Mouse (Mus musculus) lung, embryonic 16.5 days (tissue): Measurements from ENCODE around the gene Dcaf8. TPM values are rescaled to one million over a fixed set of nuclear protein-coding genes. Genes with fewer than 3 reads are reported as not detected.

ENCODE experiments used
- ATAC-seq: fragments of 200-750 bp; cut with Nextera tagmentation; 2 replicates; pipeline ENCODE4 v1.8.0; 2017; ENCODE audit warnings: low read depth, mild to moderate bottlenecking, moderate library complexity
- H3K27ac ChIP-seq: fragments of 300-500 bp; sonication (generic); 2 replicates; pipeline ENCODE4 v1.5.1; 2014; ENCODE audit warnings: mild to moderate bottlenecking, control low read depth, low read length
- H3K27me3 ChIP-seq: fragments of 300-500 bp; sonication (generic); 2 replicates; pipeline ENCODE4 v1.6.1; 2014; ENCODE audit warnings: low read depth, low read length, mixed read lengths; ENCODE audit not compliant: control insufficient read depth, insufficient read depth
- H3K36me3 ChIP-seq: fragments of 300-500 bp; sonication (generic); 2 replicates; pipeline ENCODE4 v1.6.1; 2014; ENCODE audit warnings: low read length; ENCODE audit not compliant: control insufficient read depth, insufficient read depth
- H3K4me1 ChIP-seq: fragments of 300-500 bp; sonication (generic); replicated peaks from 2 replicates; pipeline ENCODE4 v1.6.1; 2014; ENCODE audit warnings: low read length, mixed read lengths; ENCODE audit not compliant: control insufficient read depth, insufficient read depth
- H3K4me2 ChIP-seq: fragments of 300-500 bp; sonication (generic); 2 replicates; pipeline ENCODE4 v1.6.1; 2014; ENCODE audit warnings: low read depth, low read length, control low read depth
- H3K4me3 ChIP-seq: fragments of 300-500 bp; sonication (generic); 2 replicates; pipeline ENCODE4 v1.5.1; 2014; ENCODE audit warnings: mild to moderate bottlenecking, low read length, control low read depth
- H3K9ac ChIP-seq: fragments of 300-500 bp; sonication (generic); 2 replicates; pipeline ENCODE4 v1.6.1; 2014; ENCODE audit warnings: low read length, control low read depth
- H3K9me3 ChIP-seq: fragments of 300-500 bp; sonication (generic); 2 replicates; pipeline ENCODE4 v1.6.1; 2016; ENCODE audit warnings: low read length; ENCODE audit not compliant: control insufficient read depth
- WGBS: fragments of 180-500 bp; shearing (Covaris S2); extraction: QIAGEN DNeasy Blood & Tissue Kit; methylation state at CpG from one replicate; pipeline ENCODE4 v1.1.7; 2014; 5-methylcytosine and 5-hydroxymethylcytosine counted together
- polyA plus RNA-seq: library from polyadenylated mRNA; unstranded; fragments of >200 nt; fragmentation: Nextera tagmentation; extraction: Ambion mirVana; gene quantifications from 2 replicates; pipeline ENCODE4 v1.2.1, GENCODE M21; 2015

Dcaf8 gene
- polyA plus RNA-seq, 1 experiment from 2014 or later: 133 TPM

DNA sequence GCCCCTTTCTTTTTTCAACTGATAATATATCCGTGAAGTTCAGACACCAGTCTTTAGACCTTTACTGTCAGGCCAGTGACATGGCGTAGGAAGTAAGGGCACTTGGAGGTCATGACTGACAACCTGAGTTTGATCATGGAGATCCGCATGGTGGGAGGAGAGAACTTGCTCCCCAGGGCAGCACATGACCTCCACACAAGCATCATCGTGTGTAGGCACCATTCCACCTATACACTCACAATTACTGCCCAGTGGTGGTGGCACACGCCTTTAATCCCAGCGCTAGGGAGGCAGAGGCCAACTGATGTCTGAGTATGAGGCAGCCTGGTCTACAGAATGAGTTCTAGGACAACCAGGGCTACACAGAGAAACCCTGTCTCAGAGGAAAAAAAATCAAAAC is 23.3 kb upstream of the Dcaf8 start:
- no peaks in the 10 kb centered on the region for H3K27me3 ChIP-seq
- peaks cover 40% of the 10 kb centered on the region for H3K36me3 ChIP-seq
- 75% methylated on average over 6 of the region's 6 CpGs for WGBS
- no peak overlapping the region for H3K9ac ChIP-seq
- peaks cover 7% of the 10 kb centered on the region for H3K4me1 ChIP-seq
- no peak overlapping the region for H3K4me3 ChIP-seq
- H3K27ac ChIP-seq: no peak overlapping the region
- no peak overlapping the region for H3K4me2 ChIP-seq
- no peak for ATAC-seq
- H3K9me3 ChIP-seq: no peaks in the 10 kb centered on the region

DNA sequence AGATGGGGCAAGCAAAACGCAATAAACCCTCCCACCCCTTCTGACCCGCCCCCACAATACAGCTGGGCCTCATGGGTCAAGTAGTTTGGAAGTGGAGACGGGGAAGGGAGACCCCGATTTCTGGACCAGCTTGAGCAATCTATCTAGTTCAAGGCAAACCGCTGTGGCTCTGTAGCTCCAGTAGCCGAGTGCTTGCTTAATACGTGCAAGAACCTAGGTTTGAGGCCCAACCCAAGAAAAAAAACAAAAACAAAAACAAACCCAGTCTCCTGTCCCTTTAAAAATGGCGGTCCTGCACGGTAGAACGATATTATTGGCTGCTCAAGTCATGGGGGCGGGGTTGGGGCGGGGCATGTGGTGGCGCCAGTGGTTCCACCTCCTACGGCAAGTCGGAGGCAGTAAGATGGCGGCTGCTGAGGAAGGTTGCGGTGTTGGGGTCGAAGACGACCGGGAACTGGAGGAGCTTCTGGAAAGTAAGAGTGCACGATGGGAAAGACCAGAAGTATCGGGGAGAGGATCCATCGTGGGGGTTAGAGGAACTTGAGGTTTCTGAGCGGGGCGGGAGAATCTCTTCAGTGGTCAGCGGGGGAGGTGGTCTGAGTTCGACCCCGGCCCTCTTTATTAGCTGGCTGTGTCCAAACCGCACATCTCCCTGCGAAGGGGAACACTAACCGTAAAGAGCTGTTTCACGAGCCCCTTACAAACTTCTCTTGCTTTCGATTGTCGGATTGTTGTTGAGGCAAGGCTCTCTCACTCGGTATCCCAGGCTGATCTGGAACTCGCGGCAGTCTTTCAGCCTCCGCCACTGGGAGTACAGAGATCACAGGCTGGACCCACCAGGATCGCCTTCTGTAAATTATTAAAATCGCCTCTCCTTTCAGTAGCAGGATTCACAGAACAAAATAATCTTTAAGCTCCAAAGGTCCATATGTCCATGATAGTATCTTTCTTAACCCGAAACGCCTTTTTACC is 21.2 kb upstream of the Dcaf8 start, which contains the start of gene Pex19:
Gene Pex19 (plus strand): TSS at position 380 of the 972 bp plus-strand sequence.
- no peaks in the 10 kb centered on the region for H3K27me3 ChIP-seq
- peak within 1 kb of the TSS; percentile 80 for H3K4me2 ChIP-seq
- H3K9ac ChIP-seq: peak within 1 kb of the TSS; percentile 73
- no peak within 1 kb of the TSS for H3K27ac ChIP-seq
- H3K9me3 ChIP-seq: no peaks in the 10 kb centered on the region
- peaks cover 37% of the 10 kb centered on the region for H3K36me3 ChIP-seq
- peaks cover 7% of the 10 kb centered on the region for H3K4me1 ChIP-seq
- under 1% methylated on average over 42 of the region's 42 CpGs for WGBS
- H3K4me3 ChIP-seq: peak within 1 kb of the TSS; percentile 56
- peak; percentile 98 for ATAC-seq

DNA sequence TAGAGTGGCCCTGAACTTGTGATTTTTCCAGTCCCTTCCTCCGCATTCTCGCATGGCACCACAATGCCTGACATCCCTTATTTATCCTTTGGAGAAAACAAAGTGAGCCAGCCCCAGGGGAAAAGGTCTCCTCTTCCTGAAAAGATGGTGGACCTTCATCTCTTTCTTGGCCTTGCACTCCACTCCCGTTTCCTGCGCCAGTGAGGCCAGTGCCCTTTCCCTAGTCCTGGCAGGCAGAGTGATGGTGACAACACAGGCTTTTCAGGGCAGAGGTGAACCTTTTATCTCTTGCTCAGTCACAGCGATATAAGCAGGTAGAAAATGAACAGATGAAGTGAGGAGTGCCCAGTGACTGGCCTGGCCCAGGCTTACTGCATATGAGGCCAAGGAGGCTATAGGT is 20.4 kb upstream of the Dcaf8 start:
- 19% methylated on average over 5 of the region's 5 CpGs for WGBS
- H3K36me3 ChIP-seq: peaks cover 36% of the 10 kb centered on the region
- H3K27ac ChIP-seq: no peak overlapping the region
- peak overlapping the region; percentile 56 for H3K4me3 ChIP-seq
- H3K9ac ChIP-seq: peak overlapping the region; percentile 73
- peaks cover 7% of the 10 kb centered on the region for H3K4me1 ChIP-seq
- H3K27me3 ChIP-seq: no peaks in the 10 kb centered on the region
- no peak for ATAC-seq
- H3K4me2 ChIP-seq: peak overlapping the region; percentile 72
- H3K9me3 ChIP-seq: no peaks in the 10 kb centered on the region

DNA sequence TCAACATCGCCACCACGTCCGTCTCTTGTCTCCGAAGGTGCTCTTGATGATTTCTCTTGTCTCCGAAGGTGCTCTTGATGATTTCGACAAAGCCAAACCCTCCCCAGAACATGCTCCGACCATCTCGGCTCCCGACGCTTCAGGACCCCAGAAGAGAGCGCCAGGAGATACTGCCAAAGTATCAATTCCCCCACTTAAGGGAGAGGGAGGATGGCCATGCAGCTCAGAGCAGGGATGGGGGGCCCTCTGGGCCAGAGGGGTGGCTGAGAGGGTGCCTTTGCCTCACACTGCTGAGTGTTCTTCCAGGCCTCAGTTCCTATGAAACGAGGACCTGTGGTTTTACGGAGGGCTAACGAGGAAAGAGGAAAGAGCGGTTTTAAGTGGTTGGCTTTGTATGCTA is 19.3 kb upstream of the Dcaf8 start:
- Histone ChIP-seq H3K9me3 (no peaks in the 10 kb centered on the region), H3K9ac (no peak overlapping the region), H3K4me2 (no peak overlapping the region), H3K27ac (no peak overlapping the region), H3K4me1 (peaks cover 7% of the 10 kb centered on the region), H3K27me3 (no peaks in the 10 kb centered on the region), H3K36me3 (peaks cover 34% of the 10 kb centered on the region), H3K4me3 (no peak overlapping the region)
- no peak for ATAC-seq
- WGBS: 93% methylated on average over 15 of the region's 15 CpGs

DNA sequence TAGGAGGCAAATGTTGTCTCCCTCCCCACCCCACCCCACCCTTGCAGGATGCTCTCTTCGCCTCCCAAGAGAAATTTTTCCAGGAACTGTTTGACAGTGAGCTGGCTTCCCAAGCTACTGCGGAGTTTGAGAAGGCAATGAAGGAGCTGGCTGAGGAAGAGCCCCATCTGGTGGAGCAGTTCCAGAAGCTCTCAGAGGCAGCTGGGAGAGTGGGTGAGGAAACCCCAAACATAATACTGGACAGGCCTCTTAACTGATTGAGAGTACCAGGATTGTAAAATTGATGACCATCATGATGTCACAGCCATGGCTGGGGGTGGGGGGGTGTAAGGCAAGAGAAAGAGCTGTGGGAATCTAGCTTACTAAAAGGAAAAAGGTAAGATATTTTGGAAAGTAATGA is 18.8 kb upstream of the Dcaf8 start:
- H3K4me1 ChIP-seq: peaks cover 7% of the 10 kb centered on the region
- H3K4me3 ChIP-seq: no peak overlapping the region
- peaks cover 38% of the 10 kb centered on the region for H3K36me3 ChIP-seq
- no peak overlapping the region for H3K27ac ChIP-seq
- H3K9me3 ChIP-seq: no peaks in the 10 kb centered on the region
- H3K27me3 ChIP-seq: no peaks in the 10 kb centered on the region
- no peak overlapping the region for H3K9ac ChIP-seq
- ATAC-seq: no peak
- WGBS: 47% methylated on average over 2 of the region's 2 CpGs
- H3K4me2 ChIP-seq: no peak overlapping the region

DNA sequence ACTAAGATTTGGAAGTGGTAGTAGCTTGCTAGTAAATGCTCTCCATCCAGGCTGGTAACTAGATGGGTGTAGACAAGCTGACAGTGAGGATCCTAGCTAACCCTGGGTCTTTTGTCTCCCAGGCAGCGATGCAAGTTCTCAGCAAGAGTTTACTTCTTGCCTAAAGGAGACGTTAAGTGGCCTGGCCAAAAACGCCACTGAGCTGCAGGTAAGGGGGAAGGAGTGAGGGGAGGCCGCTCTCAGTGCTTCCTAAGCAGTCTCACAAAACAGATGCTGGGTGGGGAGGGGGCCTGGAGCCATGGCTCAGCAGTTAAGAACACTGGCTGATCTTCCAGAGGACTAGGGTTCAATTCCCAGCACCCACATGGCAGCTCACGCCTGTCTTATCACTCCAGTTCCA is 18.1 kb upstream of the Dcaf8 start:
- Histone ChIP-seq H3K4me1 (peaks cover 7% of the 10 kb centered on the region), H3K27ac (no peak overlapping the region), H3K27me3 (no peaks in the 10 kb centered on the region), H3K36me3 (peaks cover 40% of the 10 kb centered on the region), H3K9ac (no peak overlapping the region), H3K4me3 (no peak overlapping the region), H3K9me3 (no peaks in the 10 kb centered on the region), H3K4me2 (no peak overlapping the region)
- 85% methylated on average over 5 of the region's 5 CpGs for WGBS
- ATAC-seq: no peak

DNA sequence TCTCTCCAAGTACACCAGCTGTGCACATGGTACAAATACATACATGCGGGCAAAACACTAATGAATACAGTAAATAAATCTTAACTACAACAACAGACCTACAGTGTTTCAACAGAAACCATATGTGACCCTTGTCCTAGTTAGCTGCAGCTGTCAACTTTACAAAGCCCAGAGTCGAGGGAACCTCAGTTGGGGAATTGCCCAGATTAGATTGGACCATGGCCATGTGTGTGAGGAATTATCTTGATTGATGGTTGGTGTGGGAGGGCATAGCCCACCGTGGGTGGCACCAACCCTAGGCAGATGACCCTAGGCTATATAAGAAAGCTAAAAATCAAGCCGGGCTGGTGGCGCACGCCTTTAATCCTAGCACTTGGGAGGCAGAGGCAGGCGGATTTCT is 15.6 kb upstream of the Dcaf8 start:
- Histone ChIP-seq H3K27me3 (no peaks in the 10 kb centered on the region), H3K27ac (no peak overlapping the region), H3K4me3 (no peak overlapping the region), H3K4me2 (no peak overlapping the region), H3K36me3 (peaks cover 43% of the 10 kb centered on the region), H3K9ac (no peak overlapping the region), H3K9me3 (no peaks in the 10 kb centered on the region), H3K4me1 (peaks cover 7% of the 10 kb centered on the region)
- WGBS: 81% methylated on average over 7 of the region's 7 CpGs
- no peak for ATAC-seq

DNA sequence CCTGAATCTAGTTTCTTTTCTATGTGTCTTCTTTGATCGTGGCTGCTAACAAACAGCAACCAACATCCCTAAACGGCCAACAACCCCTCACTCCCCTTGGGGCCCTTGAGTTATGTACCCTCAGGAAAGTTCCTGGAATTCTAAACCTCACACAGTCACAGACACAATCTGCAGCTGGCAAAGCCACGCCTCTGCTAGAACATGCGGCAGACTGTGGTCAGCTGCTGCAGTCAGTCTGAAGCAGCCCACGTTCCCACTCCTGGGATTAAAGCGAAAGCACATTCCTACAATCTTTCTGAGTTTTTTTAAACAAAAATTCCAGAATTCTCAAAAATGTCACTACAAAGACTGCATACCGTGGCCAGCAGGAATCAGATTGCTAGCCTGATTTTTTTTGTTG is 14.3 kb upstream of the Dcaf8 start:
- Histone ChIP-seq H3K4me2 (no peak overlapping the region), H3K9ac (no peak overlapping the region), H3K27ac (no peak overlapping the region), H3K9me3 (no peaks in the 10 kb centered on the region), H3K27me3 (no peaks in the 10 kb centered on the region), H3K4me3 (no peak overlapping the region), H3K36me3 (peaks cover 43% of the 10 kb centered on the region), H3K4me1 (no peaks in the 10 kb centered on the region)
- 74% methylated on average over 7 of the region's 7 CpGs for WGBS
- no peak for ATAC-seq

DNA sequence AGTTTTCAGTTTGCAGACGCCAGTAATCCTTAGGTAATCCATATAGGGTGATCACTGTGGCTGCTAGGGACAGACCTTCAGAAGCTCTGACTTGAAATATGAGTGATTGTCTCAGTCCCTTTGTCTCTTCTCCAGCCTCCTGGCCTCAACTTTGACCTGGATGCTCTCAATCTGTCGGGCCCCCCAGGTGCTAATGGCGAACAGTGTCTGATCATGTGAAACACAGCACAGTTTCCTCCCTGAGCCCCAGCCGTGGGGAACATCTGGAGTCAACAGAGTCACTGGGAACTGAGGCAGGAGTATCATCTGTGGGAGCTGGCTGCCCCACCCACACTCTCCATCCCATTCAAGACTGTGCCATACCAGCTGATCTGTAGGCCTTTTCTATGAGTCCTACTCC is 13.8 kb upstream of the Dcaf8 start:
- Histone ChIP-seq H3K4me3 (no peak overlapping the region), H3K27ac (no peak overlapping the region), H3K36me3 (peaks cover 43% of the 10 kb centered on the region), H3K4me2 (no peak overlapping the region), H3K9ac (no peak overlapping the region), H3K4me1 (no peaks in the 10 kb centered on the region), H3K27me3 (no peaks in the 10 kb centered on the region), H3K9me3 (no peaks in the 10 kb centered on the region)
- no peak for ATAC-seq
- 74% methylated on average over 4 of the region's 4 CpGs for WGBS
